Mouse (Mus musculus) kidney, postnatal 0 days (tissue): ENCODE results near the gene Exoc6b. TPM values are rescaled to one million over a fixed set of nuclear protein-coding genes. Genes with fewer than 3 reads are reported as not detected.

Experiments
- ATAC-seq: fragments of 200-750 bp; cut with Nextera tagmentation; replicated peaks from 2 replicates; pipeline ENCODE4 v1.8.0; 2017; ENCODE audit warnings: low read depth, moderate number of reproducible peaks, moderate TSS enrichment, moderate library complexity; ENCODE audit not compliant: low FRiP score
- DNase-seq: peaks from one replicate; pipeline ENCODE4 v3.0.0-alpha.2; 2016; ENCODE audit warnings: low spot score
- H3K27ac ChIP-seq: fragments of 300-500 bp; sonication (generic); 2 replicates; pipeline ENCODE4 v1.5.1; 2014; ENCODE audit warnings: mild to moderate bottlenecking
- H3K27me3 ChIP-seq: fragments of 300-500 bp; sonication (generic); 2 replicates; pipeline ENCODE4 v1.6.1; 2014; ENCODE audit warnings: low read length, mixed read lengths; ENCODE audit not compliant: insufficient read depth
- H3K36me3 ChIP-seq: fragments of 300-500 bp; sonication (generic); 2 replicates; pipeline ENCODE4 v1.6.1; 2014; ENCODE audit warnings: low read length, mixed read lengths; ENCODE audit not compliant: insufficient read depth
- H3K4me1 ChIP-seq: fragments of 300-500 bp; sonication (generic); replicated peaks from 2 replicates; pipeline ENCODE4 v1.6.1; 2014; ENCODE audit warnings: antibody characterized with exemption, low read length, mixed read lengths; ENCODE audit not compliant: insufficient read depth
- H3K4me2 ChIP-seq: fragments of 300-500 bp; sonication (generic); 2 replicates; pipeline ENCODE4 v1.6.1; 2014; ENCODE audit warnings: mild to moderate bottlenecking, low read length, moderate library complexity, mixed read lengths
- H3K4me3 ChIP-seq: fragments of 300-500 bp; sonication (generic); replicated peaks from 2 replicates; pipeline ENCODE4 v1.5.1; 2014; ENCODE audit warnings: low read depth, low read length
- H3K9ac ChIP-seq: fragments of 300-500 bp; sonication (generic); 2 replicates; pipeline ENCODE4 v1.6.1; 2014; ENCODE audit warnings: low read depth, low read length
- H3K9me3 ChIP-seq: fragments of 300-500 bp; sonication (generic); replicated peaks from 2 replicates; pipeline ENCODE4 v1.6.1; 2016; ENCODE audit warnings: low read length, inconsistent platforms, mixed read lengths
- CTCF ChIP-seq: IDR thresholded peaks from 2 replicates; pipeline ENCODE4 v1.5.1; 2016; ENCODE audit warnings: antibody characterized with exemption, low read depth, mild to moderate bottlenecking, moderate library complexity
- WGBS: fragments of 180-500 bp; shearing (Covaris S2); extraction: QIAGEN DNeasy Blood & Tissue Kit; methylation state at CpG from one replicate; pipeline ENCODE4 v1.1.7; 2014; 5-methylcytosine and 5-hydroxymethylcytosine counted together
- polyA plus RNA-seq: library from polyadenylated mRNA; unstranded; fragments of >200 nt; fragmentation: Nextera tagmentation; extraction: Ambion mirVana; gene quantifications from 2 replicates; pipeline ENCODE4 v1.2.1, GENCODE M21; 2015

The Exoc6b gene
- polyA plus RNA-seq, 1 experiment from 2014 or later: 16.7 TPM

- DNase-seq (no peak), ATAC-seq (no peak)
Observed at GRCm38 (mm10) chr6:84775908-84776307, 293.4 kb downstream of the Exoc6b start.

GRCm38 (mm10) chr6:84755266-84755665 is 314.0 kb downstream of the Exoc6b start:
- H3K36me3 ChIP-seq: no peaks in the 10 kb centered on the region
- no peak overlapping the region for H3K27ac ChIP-seq
- H3K27me3 ChIP-seq: no peaks in the 10 kb centered on the region
- WGBS: 70% methylated on average over 3 of the region's 3 CpGs
- no peak for DNase-seq
- ATAC-seq: no peak
- no peaks in the 10 kb centered on the region for H3K4me1 ChIP-seq
- no peak overlapping the region for H3K4me2 ChIP-seq
- no peak overlapping the region for H3K9ac ChIP-seq
- no peak for TF ChIP-seq CTCF
- no peak overlapping the region for H3K4me3 ChIP-seq
- no peaks in the 10 kb centered on the region for H3K9me3 ChIP-seq

More at GRCm38 (mm10) chr6:84775908-84776307, 293.4 kb downstream of the Exoc6b start:
- H3K4me3 ChIP-seq: no peak overlapping the region
- H3K9me3 ChIP-seq: no peaks in the 10 kb centered on the region
- H3K36me3 ChIP-seq: no peaks in the 10 kb centered on the region
- 63% methylated on average over 1 of the region's 1 CpGs for WGBS
- no peak for TF ChIP-seq CTCF
- H3K27me3 ChIP-seq: no peaks in the 10 kb centered on the region
- no peak overlapping the region for H3K27ac ChIP-seq
- H3K4me2 ChIP-seq: no peak overlapping the region
- H3K4me1 ChIP-seq: no peaks in the 10 kb centered on the region
- H3K9ac ChIP-seq: no peak overlapping the region

DNA sequence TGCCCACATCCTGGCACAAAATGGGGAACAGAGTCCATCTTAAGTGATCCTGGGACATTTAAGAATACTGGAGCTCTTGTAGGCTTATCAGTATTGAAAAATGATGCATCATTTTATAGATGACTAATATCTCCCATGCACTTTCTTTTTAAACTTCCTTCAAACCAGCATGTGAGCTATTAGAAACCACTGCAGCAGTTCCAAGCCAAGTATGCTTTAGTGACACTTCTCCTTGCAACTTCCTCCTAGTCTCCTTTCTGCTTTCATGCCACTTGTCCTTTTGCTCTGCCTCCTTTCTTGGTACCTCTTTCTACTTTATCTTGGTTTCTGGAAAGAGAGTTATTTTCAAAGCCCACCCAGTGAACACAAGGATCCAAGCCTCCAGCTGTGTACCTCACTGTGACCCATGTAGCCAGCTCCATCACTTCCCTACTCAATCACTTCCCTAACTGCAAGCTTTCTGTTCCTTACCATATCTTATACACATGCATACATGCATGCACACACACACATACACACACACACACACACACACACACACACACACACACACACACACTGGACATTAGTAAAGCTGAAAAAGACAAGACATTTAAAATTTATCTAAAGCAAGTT is 316.4 kb downstream of the Exoc6b start:
- DNase-seq: no peak
- Histone ChIP-seq H3K9me3 (no peaks in the 10 kb centered on the region), H3K27me3 (no peaks in the 10 kb centered on the region)

DNA sequence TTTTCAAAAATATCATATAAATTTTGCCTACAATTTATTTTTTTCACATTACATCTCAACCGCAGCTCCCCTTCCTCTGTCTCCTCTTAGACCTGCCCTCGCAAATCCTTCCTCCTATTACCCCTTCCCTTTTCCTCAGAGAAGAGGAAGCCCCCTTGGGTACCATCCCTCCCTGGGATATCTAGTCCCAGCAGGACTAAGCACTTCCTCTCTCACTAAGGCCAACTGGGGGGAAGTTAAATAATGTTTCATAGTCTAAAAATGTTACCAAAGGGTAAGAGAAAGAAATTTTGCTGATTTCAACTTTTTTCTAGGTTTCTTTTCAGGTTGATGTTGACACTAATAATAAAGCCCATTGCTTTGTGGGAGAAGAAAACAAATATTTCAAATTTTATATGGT is 317.9 kb downstream of the Exoc6b start:
- Histone ChIP-seq H3K9ac (no peak overlapping the region), H3K4me3 (no peak overlapping the region), H3K27me3 (no peaks in the 10 kb centered on the region), H3K36me3 (no peaks in the 10 kb centered on the region), H3K9me3 (no peaks in the 10 kb centered on the region), H3K4me1 (no peaks in the 10 kb centered on the region), H3K4me2 (no peak overlapping the region), H3K27ac (no peak overlapping the region)
- DNase-seq: no peak
- 88% methylated on average over 2 of the region's 2 CpGs for WGBS
- no peak for ATAC-seq
- TF ChIP-seq CTCF: no peak

More for the DNA sequence above, 316.4 kb downstream of the Exoc6b start:
- H3K4me3 ChIP-seq: no peak overlapping the region
- H3K4me1 ChIP-seq: no peaks in the 10 kb centered on the region
- no peaks in the 10 kb centered on the region for H3K36me3 ChIP-seq
- ATAC-seq: no peak
- no peak overlapping the region for H3K4me2 ChIP-seq
- H3K9ac ChIP-seq: no peak overlapping the region
- no peak for TF ChIP-seq CTCF
- no peak overlapping the region for H3K27ac ChIP-seq

DNA sequence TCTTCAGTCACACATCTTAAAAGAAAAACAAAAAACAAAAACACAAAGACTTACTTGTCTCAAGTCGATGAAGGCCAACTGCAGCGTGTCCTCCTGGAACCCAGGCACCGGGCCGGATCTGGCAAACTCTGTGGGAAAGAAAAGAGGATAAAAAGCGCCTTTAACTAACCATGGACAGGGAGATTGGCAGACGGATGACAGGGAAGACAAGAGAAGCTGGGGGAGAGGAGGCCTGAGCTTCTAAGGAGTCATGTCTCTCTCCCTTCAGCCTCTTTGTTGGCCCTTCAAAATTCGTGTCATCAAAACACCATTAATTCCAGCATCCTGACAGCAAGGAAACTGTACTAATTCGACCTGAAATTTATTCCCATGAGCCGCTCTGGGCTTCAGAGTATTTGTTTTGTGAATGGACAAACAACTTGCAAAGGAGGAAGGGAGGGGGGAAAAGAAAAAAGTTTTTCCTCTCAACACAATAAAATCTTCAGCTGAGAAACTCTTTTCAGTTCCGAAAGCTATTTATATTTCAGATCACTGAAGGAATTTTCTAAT is 322.4 kb downstream of the Exoc6b start:
- Histone ChIP-seq H3K36me3 (no peaks in the 10 kb centered on the region), H3K4me2 (no peak overlapping the region), H3K27ac (no peak overlapping the region), H3K9me3 (no peaks in the 10 kb centered on the region), H3K4me1 (no peaks in the 10 kb centered on the region), H3K4me3 (no peak overlapping the region), H3K9ac (no peak overlapping the region), H3K27me3 (no peaks in the 10 kb centered on the region)
- WGBS: 49% methylated on average over 10 of the region's 10 CpGs
- TF ChIP-seq CTCF: no peak
- ATAC-seq: no peak
- DNase-seq: no peak

DNA sequence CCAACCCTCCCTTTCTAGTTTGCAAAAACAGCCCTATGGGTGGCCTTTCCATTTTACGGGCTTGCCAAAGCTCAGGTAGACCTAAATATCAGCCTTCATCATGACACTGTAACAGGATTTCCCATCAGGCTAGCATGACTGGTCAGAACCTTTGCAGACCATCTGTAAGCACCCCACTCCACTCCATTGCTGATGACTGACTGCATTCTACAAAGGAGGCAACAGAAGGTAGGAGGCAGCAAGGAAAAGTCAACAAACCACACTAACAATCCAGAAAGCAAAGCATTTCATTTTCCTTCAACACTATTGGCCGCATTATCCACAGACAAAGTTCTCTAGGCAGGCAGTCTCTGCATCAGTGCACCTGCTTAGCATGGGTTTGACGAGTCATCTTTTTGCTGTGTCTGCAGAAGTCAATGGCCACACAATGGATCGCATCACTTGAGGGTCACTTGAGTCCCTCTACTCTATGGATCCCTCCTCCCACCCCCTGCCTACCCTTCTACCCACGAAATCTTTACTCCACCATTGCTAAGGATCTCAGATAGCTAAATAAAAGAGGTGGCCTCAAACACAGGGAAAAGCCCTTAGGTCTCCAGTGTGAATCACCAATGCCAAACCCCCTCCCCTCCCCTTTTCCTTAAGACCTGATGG is 323.0 kb downstream of the Exoc6b start:
- Histone ChIP-seq H3K27me3 (no peaks in the 10 kb centered on the region), H3K9me3 (no peaks in the 10 kb centered on the region), H3K9ac (no peak overlapping the region), H3K27ac (no peak overlapping the region), H3K4me3 (no peak overlapping the region), H3K36me3 (no peaks in the 10 kb centered on the region), H3K4me1 (no peaks in the 10 kb centered on the region), H3K4me2 (no peak overlapping the region)
- 73% methylated on average over 5 of the region's 5 CpGs for WGBS
- DNase-seq: no peak
- TF ChIP-seq CTCF: no peak
- ATAC-seq: no peak
